Mouse (Mus musculus) gastrocnemius, postnatal 36 days (tissue): ENCODE measurements around the gene Scn5a. TPM values are rescaled to one million over a fixed set of nuclear protein-coding genes. Genes with fewer than 3 reads are reported as not detected.
A peak's percentile ranks its signal among the peaks of the same experiment; 100 is the strongest.

Source experiments
- DNase-seq, 2 experiments: peaks; one replicate each; pipeline ENCODE4 v3.0.0; 2022
- intact Hi-C: fragments of 180-260 bp; cut with DNase I; formaldehyde crosslinking; loops from one replicate; pipeline ENCODE4 v1.15.1; 2025
- long read RNA-seq, 2 experiments: library from polyadenylated mRNA; stranded (forward); transcript quantifications; one replicate each; pipeline ENCODE4 v2.0.0; 2021
- total RNA-seq, 2 experiments: library from RNA; stranded (reverse); gene quantifications; 2 replicates each; pipeline ENCODE4 v1.2.3; 2021

The Scn5a gene
- under 1 TPM; 0.10 TPM for total RNA-seq
- long read RNA-seq, experiment 1, result 0 reads
- long read RNA-seq, experiment 2, result 0 reads

DNA sequence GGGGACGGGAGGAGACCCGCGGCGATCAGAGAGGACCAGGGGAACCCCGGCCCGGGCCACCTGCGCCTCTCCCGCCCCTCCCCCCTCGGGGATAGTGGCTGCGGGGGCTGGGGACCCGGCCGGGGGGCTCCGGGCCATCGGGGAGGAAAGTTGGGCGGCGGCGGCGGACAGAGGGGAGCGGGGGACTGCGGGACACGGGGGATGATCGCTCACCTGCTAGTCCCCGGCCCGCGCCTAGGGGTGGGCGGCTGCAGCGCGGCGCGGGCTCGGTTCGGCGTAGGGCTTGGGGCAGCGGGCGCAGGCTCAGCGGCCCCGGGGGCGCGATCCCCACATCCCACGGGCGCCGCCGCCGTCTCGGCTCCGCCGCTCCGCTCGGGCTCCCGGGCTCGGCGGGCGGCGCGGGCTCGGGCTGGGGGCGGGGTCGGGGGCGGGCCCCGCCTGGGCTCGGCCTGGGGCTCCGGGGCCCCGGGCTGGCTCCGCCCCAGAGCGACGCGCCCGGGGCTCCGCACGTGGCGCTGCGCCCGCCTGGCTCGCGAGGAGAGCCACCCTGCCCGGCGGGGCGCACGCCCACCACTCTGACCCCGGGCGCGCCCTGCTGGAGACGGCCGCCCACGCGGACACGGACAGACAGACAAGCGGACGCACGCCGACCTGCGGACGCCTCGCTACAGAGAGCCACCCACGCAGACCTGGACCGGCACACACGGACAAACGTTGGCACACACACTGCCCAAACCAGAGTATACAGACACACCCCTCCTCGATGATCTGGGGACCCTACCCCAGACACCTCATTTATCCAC lies at the start of gene Scn5a:
TSS of gene Scn5a (minus strand) at position 381 of the 803 bp plus-strand sequence.
- no peak for DNase-seq
- intact Hi-C loops, result no loop called here

DNA sequence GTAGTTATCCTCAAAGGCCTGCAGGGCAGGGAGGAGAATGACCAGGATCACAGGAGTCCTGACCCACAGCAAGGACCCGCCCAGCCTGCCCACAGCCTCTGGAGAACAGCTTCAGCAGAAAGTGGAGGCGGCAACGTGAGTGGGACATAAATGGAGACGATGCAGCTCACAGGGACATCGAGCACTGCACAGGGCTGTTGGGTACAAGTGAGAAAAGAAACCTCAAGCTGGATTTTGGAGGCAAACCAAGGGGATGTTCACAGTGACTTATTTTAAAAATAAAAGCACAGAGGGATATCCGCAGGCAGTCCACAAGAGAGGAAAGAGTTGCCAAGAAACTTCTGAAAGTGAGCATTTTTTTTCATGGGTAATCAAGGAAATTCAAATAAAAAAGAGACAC lies 48.4 kb upstream of the Scn5a start:
- intact Hi-C loops, result no loop called here
- DNase-seq, result no peak

DNA sequence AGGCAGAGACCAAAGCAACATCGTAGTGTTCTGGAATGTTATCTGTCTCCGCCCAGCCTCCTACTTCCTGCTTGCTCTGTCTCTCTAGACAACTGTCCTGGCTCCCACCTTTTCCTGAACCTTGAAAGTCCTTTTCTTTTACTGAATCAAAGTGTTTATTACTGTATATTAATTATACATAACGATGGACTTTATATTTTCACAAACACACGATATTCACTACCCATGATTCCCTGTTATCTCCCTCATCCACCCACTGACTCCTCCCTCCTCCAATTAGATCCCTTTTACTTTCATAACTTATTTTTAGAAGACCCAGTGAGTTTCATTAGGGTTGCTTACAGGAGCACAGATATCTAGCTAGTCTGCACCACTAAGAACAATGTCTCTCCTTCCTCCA lies 45.3 kb upstream of the Scn5a start:
- intact Hi-C loops, result no loop called here

DNA sequence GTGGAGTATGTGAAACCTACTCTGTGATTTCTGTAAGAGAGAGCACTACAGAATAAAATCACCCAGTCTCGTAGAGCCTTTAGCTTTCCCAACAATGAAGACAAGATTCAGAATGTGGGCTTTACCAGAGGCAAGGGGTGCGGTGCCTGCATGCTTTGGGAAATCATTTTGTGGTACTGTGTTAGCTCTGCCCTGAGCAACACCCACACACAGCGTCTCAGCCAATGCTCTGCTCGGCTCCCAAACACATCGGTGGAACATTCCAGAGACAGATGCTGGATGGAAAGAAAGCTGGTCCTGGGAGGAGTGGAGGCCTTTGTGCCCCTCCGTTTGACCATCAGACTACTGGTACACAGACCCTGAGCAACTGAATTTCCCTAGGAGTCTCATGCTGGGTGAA lies 36.0 kb upstream of the Scn5a start:
- no peak for DNase-seq
- intact Hi-C loops, result no loop called here

More for the DNA sequence above, 45.3 kb upstream of the Scn5a start:
- DNase-seq, result no peak

DNA sequence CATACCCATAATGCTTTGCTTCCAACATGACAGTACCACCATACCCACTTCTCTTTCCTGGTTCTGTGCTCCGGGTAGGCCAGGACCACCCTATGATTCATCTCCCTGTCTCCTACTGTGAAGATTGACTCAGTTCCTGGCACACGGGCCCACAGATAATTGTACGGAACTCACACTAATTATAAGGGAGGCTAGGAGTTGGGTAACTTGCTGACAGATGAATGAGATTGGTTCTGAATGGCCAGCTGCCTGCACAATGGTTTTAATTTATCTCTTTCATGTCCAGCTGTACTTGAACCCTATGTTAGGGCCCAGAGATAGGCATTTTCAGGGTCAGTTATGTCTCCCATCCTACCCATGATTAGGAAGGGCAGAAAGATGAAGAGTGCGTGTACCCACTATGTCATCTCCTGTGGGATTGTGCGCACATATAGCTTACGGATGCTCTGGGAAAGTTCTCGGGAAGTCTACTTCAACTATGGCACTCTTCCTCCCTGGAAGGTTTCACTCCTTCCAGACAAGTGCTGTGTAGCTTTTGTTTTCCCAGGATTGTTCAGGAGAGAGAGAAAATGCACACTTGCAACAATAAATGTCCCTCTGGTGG lies 31.8 kb upstream of the Scn5a start:
- intact Hi-C loops, result no loop called here
- DNase-seq, result no peak

DNA sequence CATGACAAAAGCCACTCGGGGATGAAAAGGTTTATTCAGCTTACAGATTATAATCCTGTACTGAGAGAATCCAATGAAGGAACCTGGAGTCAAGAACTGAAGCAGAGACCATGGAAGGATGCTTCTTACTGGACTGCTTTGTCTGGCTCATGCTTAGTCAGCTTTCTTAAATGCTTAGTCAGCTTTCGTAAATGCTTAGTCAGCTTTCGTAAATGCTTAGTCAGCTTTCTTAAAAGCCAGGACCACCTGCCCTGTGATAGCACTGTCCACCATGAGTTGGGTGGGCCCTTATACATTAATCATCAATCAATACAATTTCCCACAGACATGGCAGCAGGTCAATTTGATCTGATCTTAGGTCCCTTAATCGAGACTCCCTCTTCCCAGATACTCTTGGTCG lies 28.1 kb upstream of the Scn5a start:
- intact Hi-C loops, result no loop called here
- DNase-seq, result no peak

DNA sequence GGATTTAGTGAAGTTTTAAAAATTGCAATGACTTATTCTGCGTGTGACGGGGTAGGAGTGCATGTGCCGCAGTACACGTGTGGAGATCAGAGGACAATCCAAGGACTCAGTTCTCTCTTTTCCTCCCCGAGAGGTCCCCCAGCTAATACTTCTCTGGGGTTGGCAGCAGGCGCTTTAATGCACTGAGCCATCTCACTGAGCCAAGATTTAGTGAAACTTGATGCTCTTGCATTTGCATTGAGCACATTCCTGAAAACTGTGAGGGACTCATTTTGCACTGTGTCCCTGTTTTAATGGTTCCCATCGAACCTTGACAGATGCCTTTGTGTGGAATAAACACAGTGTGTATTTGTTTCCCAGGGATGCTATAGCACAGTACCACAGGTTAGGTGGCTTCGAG lies 25.8 kb upstream of the Scn5a start:
- intact Hi-C loops, result no loop called here
- no peak for DNase-seq

DNA sequence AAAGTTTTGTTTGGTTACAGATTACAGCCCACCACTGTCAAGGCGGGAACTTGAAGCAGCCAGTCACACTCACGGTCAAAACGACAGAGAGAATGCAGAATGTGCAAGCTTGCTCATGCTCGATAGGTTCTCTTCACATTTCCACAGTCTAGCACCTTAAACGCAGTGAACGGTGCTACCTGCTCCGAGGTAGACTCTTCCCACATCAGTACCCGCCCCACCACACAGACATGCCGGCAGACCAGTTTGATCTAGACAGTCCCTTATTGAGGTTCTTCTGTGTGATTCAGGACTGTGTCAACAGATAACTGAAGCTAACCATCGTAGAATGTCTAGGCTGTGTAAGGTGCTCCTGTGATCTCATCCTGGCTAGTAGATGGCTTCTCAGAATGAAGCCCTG lies 19.7 kb upstream of the Scn5a start:
- DNase-seq, result no peak
- intact Hi-C loops, result no loop called here

DNA sequence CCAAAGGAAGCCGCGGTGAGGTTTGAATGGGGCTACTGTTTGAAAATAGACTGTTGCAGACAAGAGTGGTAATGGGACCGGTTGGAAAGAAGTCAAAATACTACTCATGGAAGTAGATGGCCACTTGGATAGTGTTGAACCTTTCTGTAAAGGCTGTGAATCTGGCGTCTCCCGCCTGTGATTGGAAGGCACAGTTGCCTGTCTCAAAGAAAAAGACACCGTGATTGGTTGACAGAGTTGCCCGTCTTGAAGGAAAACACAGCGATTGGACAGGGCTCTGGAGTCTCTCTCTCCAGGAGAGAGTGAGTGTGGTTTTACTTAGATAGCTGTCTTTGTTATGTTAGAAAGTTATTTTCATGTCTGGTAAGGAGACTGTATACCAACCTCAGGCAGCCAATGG lies 18.5 kb upstream of the Scn5a start:
- no peak for DNase-seq

DNA sequence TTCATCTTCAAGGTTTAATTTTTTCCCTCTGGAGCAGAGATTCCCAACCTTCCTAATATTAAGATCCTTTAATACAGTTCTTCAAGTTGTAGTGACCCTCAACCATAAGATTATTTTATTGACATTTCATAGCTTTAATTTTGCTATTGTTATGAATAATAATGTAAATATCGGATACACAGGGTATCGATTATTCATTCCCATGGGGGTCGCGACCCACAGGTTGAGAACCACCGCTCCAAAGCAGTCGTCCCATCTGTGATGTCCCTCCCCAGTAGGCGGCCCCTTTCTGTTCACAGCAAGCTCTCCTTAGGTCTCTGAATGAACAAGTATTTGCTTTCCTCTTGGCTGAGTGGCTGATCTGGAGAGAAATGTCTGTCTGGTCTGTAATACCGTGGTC lies 10.8 kb upstream of the Scn5a start:
- no peak for DNase-seq
- intact Hi-C loops, result no loop called here

More for the DNA sequence above, 18.5 kb upstream of the Scn5a start:
- intact Hi-C loops, result no loop called here

DNA sequence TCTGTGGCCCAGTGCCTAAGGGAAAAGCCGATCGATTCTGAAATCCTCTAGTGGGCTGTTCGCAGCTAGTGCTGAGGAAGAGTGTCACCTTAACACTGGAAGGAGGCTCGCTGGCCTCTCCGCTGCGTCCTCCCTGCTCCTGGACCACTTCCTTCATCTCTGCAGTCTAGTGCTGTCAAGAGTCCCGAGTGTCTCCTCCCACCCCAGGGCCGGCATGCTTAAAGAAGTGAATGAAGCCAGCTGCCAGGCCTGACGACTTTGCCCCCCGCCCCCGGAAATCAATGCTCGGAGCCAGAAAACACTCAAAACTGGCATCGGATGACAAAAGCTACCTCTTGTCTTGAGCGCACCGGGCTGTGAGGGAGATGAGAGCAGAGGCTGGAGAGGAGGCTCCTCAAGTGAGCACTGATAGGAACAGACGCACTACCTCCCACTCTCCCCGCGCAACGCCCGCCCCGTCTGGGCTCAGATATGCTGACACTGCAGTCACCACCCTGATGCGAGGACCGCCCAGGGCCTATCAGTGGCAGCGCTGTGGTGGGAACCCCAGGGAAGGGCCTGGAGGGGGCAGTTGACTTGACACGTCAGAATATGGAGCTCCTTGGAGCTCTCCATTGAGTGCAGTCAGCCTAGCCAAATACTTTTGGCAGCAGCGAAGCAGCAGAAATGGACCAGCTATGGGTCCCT lies 10.1 kb upstream of the Scn5a start:
- no peak for DNase-seq
- intact Hi-C loops, result no loop called here

DNA sequence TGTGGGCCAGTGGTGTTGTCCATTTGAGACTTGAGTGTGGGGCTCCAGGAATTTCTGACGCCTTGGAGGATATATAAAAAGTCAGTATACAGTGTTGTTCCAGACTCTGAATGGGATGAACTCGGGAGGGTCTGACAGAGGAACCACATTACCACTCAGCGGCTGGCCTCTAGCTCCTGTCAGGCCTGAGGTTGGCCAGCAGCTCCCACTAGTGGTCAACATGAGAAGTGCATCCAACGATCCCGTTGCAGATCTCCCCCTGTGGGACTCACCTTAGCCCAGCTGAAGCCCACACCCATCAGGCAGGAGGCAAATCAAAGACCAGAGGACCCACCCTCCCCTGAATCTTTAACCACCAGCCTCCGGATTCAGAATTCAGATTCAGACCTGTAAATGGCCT lies 1.9 kb upstream of the Scn5a start:
- DNase-seq, result peak; percentile 56 to 62
- intact Hi-C loops, result loop anchor here (1.0 kb wide), 1 partner anchor 115 kb away; no protein-coding TSS in a partner anchor

DNA sequence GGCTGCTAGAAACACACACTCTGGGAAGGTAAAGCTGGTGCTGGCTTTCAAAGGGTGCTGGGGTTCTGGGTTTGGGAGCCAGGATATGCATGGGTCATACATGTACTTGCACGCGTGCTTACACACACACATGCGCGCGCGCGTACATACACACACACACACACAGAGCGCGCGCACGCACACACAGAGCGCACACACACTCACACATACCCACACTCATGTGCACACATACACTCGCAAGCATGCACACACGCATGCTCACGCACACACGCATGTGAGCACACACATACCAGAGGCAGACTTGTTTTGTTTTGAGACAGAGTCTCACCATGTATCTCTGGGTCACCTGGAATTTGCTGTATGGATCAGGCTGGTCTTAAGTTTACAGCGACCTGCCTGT lies 1.4 kb upstream of the Scn5a start:
- no peak for DNase-seq
- intact Hi-C loops, result loop anchor here (1.0 kb wide), 1 partner anchor 115 kb away; no protein-coding TSS in a partner anchor

DNA sequence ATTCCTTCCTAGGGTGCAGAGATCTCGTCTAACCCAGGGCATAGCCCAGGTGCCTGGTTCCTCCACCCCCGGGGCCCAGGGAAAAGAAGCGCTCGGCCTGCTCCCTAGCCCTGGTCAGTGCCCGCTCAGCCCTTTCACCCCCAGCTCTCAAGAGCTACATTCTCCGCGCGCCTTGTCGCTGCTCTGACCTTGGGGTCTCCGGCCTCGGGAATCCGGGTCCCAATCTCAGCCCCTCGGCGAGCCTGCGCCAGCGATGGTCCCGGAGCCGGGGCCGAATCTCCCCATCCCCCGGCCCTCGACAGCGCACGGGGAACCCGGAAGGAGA lies 543 bp downstream of the Scn5a start:
- intact Hi-C loops, result no loop called here
- DNase-seq, result no peak

DNA sequence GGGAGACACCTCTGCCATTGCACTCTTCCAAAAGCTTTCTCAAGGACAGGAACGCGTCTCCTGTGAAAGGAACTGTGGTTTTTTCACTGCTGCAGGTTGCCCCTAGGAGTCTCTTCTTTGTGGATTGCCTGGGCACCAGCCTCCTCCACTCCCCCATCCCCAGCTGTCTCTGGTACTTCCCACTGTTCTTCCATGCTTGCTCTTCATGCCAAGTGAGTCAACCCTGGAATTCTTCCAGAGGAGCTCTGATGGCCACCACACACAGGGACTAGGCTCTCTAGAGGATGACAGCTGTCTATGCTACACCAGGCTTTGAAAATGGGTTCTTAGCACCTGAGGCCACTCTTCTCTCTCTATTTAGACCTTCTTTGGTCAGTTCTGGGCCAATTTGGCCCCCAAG lies 1.8 kb downstream of the Scn5a start:
- intact Hi-C loops, result no loop called here

DNA sequence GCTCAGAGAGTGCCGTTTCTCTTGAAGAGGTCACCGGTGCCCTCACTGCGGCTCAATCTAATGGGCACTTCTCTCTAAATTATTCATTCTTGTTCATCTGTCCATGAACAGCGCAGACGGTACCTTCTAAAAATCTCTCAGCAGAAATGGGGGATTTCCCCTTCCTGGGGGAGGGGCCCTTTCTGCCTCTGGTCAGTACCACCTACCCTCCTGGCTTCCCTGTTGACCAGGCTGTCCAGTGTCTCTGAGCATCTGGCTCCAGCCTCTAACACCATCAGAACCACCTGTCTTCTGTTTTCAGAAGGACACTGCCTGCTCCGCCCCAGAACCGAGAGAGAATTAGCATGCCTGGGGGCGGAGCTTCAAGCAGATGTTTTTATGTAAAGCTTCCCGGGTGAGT lies 3.1 kb downstream of the Scn5a start:
- no peak for DNase-seq
- intact Hi-C loops, result no loop called here

More for the DNA sequence above, 1.8 kb downstream of the Scn5a start:
- DNase-seq, result no peak

DNA sequence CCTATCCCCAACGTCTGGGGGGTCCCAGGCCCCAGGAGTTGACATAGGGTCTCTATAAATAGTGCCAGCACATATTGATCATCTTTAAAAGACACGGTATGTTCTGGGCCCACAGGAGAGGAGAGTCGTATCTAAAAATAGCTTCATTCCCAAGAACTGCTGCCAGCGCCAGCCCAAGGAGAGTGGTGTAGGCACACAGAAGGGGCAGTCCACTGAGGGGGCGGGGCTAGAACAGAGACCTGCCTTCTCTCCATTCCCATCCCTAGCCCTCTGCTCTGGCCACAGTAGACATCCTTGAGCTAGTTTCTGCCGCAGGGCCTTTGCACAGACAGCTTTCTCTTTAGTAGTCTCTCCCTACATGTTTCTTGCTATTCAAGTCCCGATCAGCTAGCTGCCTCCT lies 4.5 kb downstream of the Scn5a start:
- intact Hi-C loops, result no loop called here
- DNase-seq, result no peak

DNA sequence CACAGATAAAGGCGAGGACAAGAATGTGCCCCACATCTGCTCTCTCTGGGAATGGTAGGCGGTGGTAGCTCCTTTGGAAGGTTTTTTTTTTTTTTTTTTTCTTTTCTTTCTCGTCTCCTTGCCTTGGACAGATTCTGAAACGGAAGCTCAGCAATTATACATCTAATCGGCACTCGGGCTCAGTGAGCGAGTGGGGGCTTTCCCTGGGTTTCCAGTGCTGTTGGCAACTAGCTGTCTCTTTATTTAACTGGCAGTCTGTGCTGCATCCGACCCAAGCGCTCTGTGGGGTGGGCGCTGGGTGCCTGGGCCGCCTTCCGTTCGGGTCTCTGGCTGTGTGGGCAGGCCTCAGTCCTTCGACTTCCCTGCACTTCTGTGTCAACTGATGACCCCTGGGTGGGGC lies 5.8 kb downstream of the Scn5a start:
- intact Hi-C loops, result no loop called here
- DNase-seq, result no peak

DNA sequence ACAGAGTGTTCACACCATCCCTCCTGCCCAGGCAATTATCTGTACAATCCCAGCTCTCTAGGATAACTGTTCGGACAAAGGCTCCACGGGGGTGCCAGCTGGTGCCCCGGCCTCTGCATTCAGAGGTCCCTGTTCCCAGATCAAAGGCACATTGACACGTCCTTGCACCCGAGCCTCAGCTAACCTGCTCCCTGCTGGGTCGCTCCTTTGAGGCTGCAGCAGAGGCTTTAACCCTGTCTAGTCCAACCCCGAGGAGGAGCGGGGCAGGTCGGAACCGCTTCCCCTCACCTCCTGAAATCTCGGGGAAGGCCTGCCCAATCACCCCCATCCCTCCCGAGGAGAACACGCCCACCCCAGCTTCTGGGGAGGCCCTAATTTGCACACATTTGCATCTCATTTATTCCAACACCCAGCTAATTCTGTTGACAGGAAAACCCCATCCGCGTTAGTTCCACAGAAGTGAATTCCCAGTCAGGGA lies 7.4 kb downstream of the Scn5a start:
- DNase-seq, result no peak
- intact Hi-C loops, result no loop called here

DNA sequence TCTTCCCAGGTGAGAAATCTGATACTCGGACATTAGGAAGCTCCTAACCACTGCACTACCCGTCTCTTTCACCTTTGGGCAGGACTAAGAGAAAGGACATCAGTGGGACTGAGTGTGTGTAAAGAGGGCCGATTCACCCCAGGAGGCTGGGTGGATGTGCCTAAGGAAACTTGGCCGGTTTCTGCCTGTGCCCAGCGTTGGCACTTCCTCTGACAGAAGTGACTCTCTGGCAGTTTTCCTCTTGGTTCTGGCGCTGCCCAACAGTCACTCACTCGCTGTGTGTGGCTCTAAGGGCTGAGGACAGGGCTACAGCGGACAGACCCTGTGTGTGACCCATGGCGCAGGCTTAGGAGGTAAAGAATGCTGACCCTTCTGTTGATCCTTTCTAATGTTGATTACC lies 8.2 kb downstream of the Scn5a start:
- intact Hi-C loops, result no loop called here
- DNase-seq, result no peak

DNA sequence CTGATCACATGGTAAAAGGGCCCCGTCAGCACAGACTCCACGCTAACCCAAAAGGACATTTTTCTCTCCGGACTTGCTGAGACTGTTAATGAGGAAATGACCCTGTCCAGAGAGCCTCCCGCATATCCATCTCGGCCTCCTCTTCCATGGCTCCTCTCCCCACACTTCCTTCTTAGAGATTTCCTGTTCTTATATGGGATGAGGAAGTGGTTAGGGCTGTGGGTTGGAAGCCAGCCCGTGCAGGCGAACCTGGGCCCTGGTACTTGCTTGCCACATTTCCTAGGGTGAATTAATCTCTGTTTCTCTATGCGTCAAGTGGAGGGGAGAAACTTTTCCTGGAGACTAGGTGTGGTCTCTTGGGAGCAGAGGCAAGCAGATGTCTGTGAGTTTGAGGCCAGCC lies 10.1 kb downstream of the Scn5a start:
- intact Hi-C loops, result loop anchor here (5.0 kb wide), 1 partner anchor 81 kb away; no protein-coding TSS in a partner anchor
- no peak for DNase-seq
